Mouse (Mus musculus) midbrain, embryonic 16.5 days (tissue): Measurements from ENCODE around the gene Dnaja3. TPM values are rescaled to one million over a fixed set of nuclear protein-coding genes. Genes with fewer than 3 reads are reported as not detected.

Source experiments
- ATAC-seq: fragments of 200-750 bp; cut with Nextera tagmentation; 2 replicates; pipeline ENCODE4 v1.8.0; 2017; ENCODE audit warnings: moderate TSS enrichment
- H3K27ac ChIP-seq: fragments of 300-500 bp; sonication (generic); 2 replicates; pipeline ENCODE4 v1.5.1; 2014; ENCODE audit warnings: mild to moderate bottlenecking, low read length, mixed read lengths
- H3K27me3 ChIP-seq: fragments of 300-500 bp; sonication (generic); 2 replicates; pipeline ENCODE4 v1.6.1; 2014; ENCODE audit warnings: low read depth, low read length, mixed read lengths; ENCODE audit not compliant: control insufficient read depth, insufficient read depth
- H3K36me3 ChIP-seq: fragments of 300-500 bp; sonication (generic); 2 replicates; pipeline ENCODE4 v1.6.1; 2014; ENCODE audit warnings: mild to moderate bottlenecking, low read length, moderate library complexity, mixed read lengths; ENCODE audit not compliant: control insufficient read depth, insufficient read depth
- H3K4me1 ChIP-seq: fragments of 300-500 bp; sonication (generic); 2 replicates; pipeline ENCODE4 v1.6.1; 2014; ENCODE audit warnings: mild to moderate bottlenecking, low read length, mixed read lengths; ENCODE audit not compliant: control insufficient read depth, insufficient read depth
- H3K4me2 ChIP-seq: fragments of 300-500 bp; sonication (generic); 2 replicates; pipeline ENCODE4 v1.6.1; 2014; ENCODE audit warnings: mild to moderate bottlenecking, low read length, mixed read lengths
- H3K4me3 ChIP-seq: fragments of 300-500 bp; sonication (generic); 2 replicates; pipeline ENCODE4 v1.5.1; 2014; ENCODE audit warnings: low read depth, mild to moderate bottlenecking, low read length, moderate library complexity, mixed read lengths
- H3K9ac ChIP-seq: fragments of 300-500 bp; sonication (generic); 2 replicates; pipeline ENCODE4 v1.6.1; 2014; ENCODE audit warnings: low read depth, low read length, mixed read lengths
- H3K9me3 ChIP-seq: fragments of 300-500 bp; sonication (generic); replicated peaks from 2 replicates; pipeline ENCODE4 v1.6.1; 2014; ENCODE audit warnings: mild to moderate bottlenecking, low read length, mixed read lengths; ENCODE audit not compliant: control insufficient read depth, poor library complexity, severe bottlenecking
- WGBS: fragments of 180-500 bp; shearing (Covaris S2); extraction: QIAGEN DNeasy Blood & Tissue Kit; methylation state at CpG from one replicate; pipeline ENCODE4 v1.1.7; 2014; 5-methylcytosine and 5-hydroxymethylcytosine counted together
- polyA plus RNA-seq: library from polyadenylated mRNA; unstranded; fragments of >200 nt; fragmentation: Nextera tagmentation; extraction: Ambion mirVana; gene quantifications from 2 replicates; pipeline ENCODE4 v1.2.1, GENCODE M21; 2015

Gene Dnaja3
- polyA plus RNA-seq, 1 experiment from 2014 or later, result 70.2 TPM

DNA sequence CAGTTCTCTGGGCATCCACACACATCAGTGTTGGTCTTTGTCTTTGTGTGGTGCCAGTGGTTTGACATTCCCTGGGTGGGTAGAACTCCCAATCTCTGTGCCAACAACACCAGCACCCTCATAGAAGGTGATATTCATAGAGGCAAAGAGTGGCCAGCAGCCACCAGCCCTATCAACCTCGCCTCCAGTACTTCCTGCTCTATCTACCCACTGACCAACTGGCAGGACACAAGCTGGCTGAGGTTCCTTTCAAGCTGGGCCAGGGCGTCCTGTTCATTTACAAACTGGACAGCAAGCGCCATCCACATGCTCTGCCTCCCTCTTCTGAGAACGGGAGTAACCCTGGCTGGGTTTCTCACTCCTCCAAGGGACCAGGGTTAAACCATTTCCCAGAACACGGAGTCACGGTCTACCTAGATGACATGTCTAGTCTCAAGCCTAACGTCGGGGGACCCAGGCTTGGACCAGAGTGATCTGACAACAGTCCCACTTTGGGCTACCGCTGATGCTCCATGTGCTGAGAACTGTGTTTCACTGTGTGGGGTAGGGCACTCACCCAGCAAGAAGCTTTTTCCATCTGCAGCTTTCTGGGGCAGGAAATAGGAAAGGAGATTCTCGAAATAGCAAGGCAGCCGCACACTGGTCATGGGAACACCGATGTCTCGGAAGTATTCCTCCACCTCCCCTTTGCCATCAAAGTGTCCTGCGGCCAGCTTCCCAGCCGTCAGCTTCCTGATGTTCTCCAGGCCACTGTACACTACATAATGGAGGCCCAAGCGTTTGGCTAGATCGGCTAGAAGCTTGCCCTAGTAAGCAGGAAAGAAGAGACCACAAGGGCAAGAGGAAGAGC, 74.3 kb downstream of the Dnaja3 start:
- 91% methylated on average over 17 of the region's 17 CpGs for whole genome bisulfite sequencing
- Histone ChIP-seq H3K4me2 (no peak overlapping the region), H3K9ac (no peak overlapping the region), H3K27me3 (no peaks in the 10 kb centered on the region), H3K4me1 (peaks cover 6% of the 10 kb centered on the region; the same call in 1 of the 2 replicates), H3K36me3 (peaks cover 10% of the 10 kb centered on the region), H3K4me3 (no peak overlapping the region), H3K9me3 (no peaks in the 10 kb centered on the region), H3K27ac (no peak overlapping the region)
- no peak for ATAC-seq

DNA sequence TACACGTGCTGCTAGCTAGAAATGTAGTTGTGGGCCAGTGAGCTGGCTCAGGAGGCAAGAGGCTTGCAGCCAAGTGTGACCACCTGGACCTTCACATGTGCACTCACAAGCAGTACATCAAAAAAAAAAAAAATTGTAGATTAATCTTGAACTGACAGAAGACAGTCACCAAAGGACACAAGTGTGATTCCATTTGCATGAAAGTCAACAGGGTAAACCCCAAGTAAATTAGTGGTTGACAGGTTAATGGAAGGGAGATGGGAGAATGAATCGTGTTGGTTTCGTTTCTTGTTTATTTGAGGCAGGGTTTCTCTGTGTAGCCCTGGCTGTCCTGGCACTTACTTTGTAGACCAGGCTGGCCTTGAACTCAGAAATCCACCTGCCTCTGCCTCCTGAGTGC, 78.1 kb downstream of the Dnaja3 start:
- Histone ChIP-seq H3K4me1 (peaks cover 10% of the 10 kb centered on the region), H3K4me3 (peak overlapping the region; percentile 56), H3K27ac (no peak overlapping the region), H3K4me2 (peak overlapping the region; percentile 67), H3K9me3 (no peaks in the 10 kb centered on the region), H3K9ac (no peak overlapping the region), H3K27me3 (no peaks in the 10 kb centered on the region), H3K36me3 (peaks cover 10% of the 10 kb centered on the region; the same call in 1 of the 2 replicates)
- no peak for ATAC-seq
- 73% methylated on average over 3 of the region's 3 CpGs for WGBS

DNA sequence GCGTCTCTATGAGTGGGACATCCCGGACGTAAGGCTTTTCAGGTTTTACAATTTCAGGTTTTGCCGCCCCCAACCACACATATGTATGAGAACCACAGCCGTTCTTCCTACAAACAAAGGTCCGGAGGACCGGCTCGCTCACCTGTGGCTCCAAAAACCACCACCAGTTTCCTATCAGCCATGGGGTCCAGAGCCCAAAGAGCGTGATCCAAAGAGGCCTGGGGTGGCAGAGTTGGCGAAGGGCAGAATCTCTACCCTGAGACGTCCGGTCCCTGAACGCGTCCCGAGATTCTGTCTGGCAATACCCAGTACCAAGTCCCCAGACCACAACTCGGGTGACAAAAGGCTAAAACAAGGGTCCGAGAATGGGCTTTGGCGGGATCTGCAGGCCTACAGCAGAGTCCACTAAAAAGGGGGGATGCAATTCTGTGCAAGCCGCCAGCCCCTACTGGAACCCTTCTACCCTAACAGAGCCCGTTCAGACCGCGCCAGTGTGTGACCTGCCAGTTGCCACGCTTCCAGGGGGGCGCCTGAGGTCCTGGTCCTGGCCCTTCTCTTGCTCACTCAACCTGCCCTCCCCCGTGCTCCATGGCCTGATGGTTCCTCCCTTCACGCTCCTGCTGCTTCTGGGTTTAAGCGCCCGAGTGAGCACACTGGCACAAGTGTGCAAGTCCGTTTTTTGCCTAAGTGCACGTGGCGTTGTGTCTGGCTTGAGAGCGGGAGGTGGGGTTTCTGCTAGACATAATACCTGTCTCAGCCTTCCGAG, 79.1 kb downstream of the Dnaja3 start, which contains the start of gene Nmral1:
TSS of gene Nmral1 (minus strand) at position 604 of the 766 bp plus-strand sequence.
- no peaks in the 10 kb centered on the region for H3K9me3 ChIP-seq
- 12% methylated on average over 33 of the region's 33 CpGs for WGBS

DNA sequence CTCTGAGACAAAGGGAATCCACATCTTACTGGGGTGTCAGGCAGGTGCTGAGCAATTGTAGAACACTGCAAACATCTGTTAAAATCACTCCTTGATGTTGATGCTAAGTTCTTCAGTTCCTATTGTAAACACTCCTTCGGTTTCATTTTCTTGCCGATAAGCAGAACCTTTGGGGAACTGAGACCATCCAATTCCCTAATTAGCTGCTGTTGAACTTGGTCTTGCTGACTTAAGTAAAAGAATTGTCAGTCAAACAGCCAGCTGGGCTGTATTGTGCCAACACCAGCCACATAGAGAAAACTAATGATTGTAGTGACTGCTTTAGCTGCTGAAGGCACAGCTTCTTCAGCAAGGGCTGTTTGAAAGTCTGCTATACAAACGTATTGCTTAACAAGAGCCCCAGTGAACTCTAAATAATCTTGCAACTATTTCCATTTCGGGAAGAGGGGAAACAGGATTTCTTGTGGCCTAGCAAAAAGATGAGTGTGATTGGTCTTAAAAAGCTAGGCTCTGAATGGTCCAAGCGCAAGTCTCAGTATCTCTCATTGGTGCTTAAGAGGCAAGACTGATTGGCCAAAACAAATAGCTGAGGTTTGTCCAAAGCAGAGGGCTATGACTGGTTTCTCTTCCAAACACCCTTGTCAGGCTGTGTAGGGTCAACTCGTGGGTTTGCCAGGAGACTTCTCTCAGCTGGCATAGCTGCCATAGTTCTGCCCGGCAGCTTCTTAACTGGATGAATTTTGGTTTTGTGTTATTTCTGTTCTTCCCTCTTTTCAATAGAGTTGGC, 82.5 kb downstream of the Dnaja3 start:
- no peak for ATAC-seq
- Histone ChIP-seq H3K27me3 (no peaks in the 10 kb centered on the region), H3K36me3 (no peaks in the 10 kb centered on the region), H3K4me1 (peaks cover 16% of the 10 kb centered on the region), H3K9me3 (no peaks in the 10 kb centered on the region), H3K4me2 (no peak overlapping the region), H3K4me3 (no peak overlapping the region), H3K9ac (no peak overlapping the region), H3K27ac (no peak overlapping the region)
- whole genome bisulfite sequencing, result 83% methylated on average over 7 of the region's 7 CpGs

More for the DNA sequence above, 79.1 kb downstream of the Dnaja3 start, which contains the start of gene Nmral1:
- Histone ChIP-seq H3K27ac (peak within 1 kb of the TSS; percentile 81), H3K9ac (peak within 1 kb of the TSS; percentile 72), H3K4me3 (peak within 1 kb of the TSS; percentile 56), H3K36me3 (peaks cover 6% of the 10 kb centered on the region; the same call in 1 of the 2 replicates), H3K4me2 (peak within 1 kb of the TSS; percentile 67), H3K27me3 (no peaks in the 10 kb centered on the region), H3K4me1 (peaks cover 10% of the 10 kb centered on the region)
- peak; percentile 91 for ATAC-seq

DNA sequence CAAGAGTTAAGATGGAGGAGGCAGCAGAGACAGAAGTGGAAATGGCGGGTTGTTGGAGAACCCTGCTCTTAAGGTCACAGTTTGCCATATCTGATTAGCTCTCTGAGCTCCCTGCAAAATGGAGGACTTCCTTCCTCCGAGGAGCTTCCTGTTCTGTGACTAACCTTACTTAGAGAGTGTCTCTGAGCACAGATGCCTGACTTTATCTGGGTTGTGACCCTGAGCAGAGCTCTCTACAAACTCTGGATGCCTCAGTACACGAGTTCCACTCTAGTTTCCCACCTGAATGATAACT, 83.1 kb downstream of the Dnaja3 start:
- WGBS, result 74% methylated on average over 3 of the region's 3 CpGs
- no peak for ATAC-seq
- no peak overlapping the region for H3K4me3 ChIP-seq
- no peaks in the 10 kb centered on the region for H3K36me3 ChIP-seq
- H3K4me1 ChIP-seq, result peaks cover 16% of the 10 kb centered on the region
- no peak overlapping the region for H3K4me2 ChIP-seq
- no peak overlapping the region for H3K27ac ChIP-seq
- H3K9ac ChIP-seq, result no peak overlapping the region
- no peaks in the 10 kb centered on the region for H3K27me3 ChIP-seq
- no peaks in the 10 kb centered on the region for H3K9me3 ChIP-seq

DNA sequence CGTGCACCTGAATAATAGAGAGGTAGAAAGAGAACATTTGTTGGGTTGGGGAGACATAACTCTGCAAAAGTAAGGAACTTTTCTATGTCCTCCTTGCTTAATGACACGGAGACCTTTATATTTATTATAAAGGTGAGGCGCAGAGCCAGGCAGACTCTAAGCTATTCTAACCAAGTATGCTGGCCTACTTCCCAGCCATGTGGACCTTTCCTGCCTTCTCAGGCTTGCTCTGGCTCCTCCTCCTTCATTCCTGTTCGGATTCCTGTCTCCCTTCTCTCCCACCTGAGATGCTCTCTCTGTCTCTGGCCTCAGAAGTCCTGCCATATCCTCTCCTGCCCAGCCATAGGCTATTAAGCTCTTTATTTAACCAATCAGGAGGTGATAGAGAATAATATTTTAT, 85.5 kb downstream of the Dnaja3 start:
- no peak overlapping the region for H3K27ac ChIP-seq
- no peak overlapping the region for H3K4me2 ChIP-seq
- H3K4me3 ChIP-seq, result no peak overlapping the region
- H3K9ac ChIP-seq, result no peak overlapping the region
- no peak for ATAC-seq
- no peaks in the 10 kb centered on the region for H3K27me3 ChIP-seq
- no peaks in the 10 kb centered on the region for H3K36me3 ChIP-seq
- peaks cover 13% of the 10 kb centered on the region for H3K4me1 ChIP-seq
- 79% methylated on average over 4 of the region's 4 CpGs for WGBS
- H3K9me3 ChIP-seq, result no peaks in the 10 kb centered on the region

DNA sequence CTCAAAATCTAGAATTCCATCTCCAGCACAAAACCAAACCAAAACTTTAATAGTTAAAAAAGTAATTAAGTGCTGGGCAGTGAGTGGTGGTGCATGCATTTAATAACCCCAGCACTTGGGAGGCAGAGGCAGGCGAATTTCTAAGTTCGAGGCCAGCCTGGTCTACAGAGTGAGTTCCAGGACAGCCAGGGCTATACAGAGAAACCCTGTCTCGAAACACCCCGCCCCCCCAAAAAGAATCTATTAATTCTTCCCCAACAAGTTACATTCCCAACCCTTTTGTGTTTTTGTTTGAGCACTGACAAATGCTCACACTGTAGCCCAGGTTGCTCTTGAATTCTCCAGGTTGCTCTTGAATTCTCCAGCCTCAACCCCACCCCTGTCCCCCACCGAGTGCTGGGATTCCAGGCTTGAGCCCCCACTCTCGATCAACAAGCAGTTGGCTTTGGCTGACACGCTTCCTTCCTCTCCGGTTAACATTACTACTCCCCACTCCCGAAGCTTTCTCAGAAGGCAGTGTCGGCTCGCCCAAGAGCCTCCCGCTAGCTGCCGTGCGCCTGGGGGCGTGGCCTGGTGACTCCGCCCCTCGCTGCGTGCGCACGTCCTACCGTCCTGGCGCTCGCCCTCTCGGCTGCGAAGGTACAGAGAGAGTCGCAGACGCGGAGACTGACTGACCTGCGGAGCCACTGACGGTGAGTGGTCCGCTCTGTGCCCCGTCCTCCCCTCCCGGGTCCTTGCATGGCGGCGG, 86.2 kb downstream of the Dnaja3 start, which contains the start of gene Hmox2:
TSS of gene Hmox2 (plus strand) at position 582 of the 748 bp plus-strand sequence.
- H3K36me3 ChIP-seq, result no peaks in the 10 kb centered on the region
- H3K4me3 ChIP-seq, result peak within 1 kb of the TSS; percentile 88
- ATAC-seq, result peak; percentile 95
- 6% methylated on average over 35 of the region's 35 CpGs for WGBS
- H3K4me1 ChIP-seq, result peaks cover 13% of the 10 kb centered on the region
- peak within 1 kb of the TSS; percentile 95 for H3K9ac ChIP-seq
- H3K9me3 ChIP-seq, result no peaks in the 10 kb centered on the region
- H3K27me3 ChIP-seq, result no peaks in the 10 kb centered on the region
- H3K4me2 ChIP-seq, result peak within 1 kb of the TSS; percentile 72
- peak within 1 kb of the TSS; percentile 84 for H3K27ac ChIP-seq

DNA sequence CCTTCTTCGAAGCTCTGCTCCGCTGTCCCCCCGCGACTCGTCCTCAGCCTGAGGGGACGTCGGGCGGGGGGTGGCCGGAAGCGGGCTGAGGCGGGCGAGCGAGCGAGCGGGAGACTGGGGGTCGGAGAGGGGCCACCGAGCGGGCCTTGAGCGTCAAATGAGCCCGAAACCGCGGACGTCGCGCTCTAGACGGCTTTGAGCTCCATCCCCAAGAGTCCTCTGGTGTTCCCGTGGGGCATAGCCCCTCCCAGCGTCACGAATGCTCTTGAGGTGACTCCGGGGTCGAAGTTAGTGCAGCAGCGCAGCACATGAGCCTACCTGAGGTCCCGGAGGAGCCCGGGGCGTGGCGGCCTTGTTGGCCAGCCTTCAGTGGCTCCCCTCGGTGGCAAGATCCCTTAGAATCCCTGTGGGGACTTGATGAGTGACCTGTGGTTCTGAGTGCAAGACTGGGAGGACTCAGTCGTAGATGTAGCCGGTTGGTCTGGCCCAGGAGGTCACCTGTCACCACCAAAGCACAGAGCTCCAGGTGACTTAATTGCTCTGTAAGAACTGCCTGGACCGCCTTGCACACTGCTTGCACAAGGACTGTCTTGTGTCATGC, 86.8 kb downstream of the Dnaja3 start:
- peak overlapping the region; percentile 95 for H3K9ac ChIP-seq
- peak overlapping the region; percentile 84 for H3K27ac ChIP-seq
- no peaks in the 10 kb centered on the region for H3K27me3 ChIP-seq
- H3K36me3 ChIP-seq, result no peaks in the 10 kb centered on the region
- ATAC-seq, result peak; percentile 67
- peak overlapping the region; percentile 88 for H3K4me3 ChIP-seq
- no peaks in the 10 kb centered on the region for H3K9me3 ChIP-seq
- H3K4me2 ChIP-seq, result peak overlapping the region; percentile 72
- under 1% methylated on average over 40 of the region's 40 CpGs for whole genome bisulfite sequencing
- peaks cover 13% of the 10 kb centered on the region for H3K4me1 ChIP-seq
